Mouse (Mus musculus) brain, embryonic 14.5 days (tissue): ENCODE data around the gene Cln6.

Source experiments
- CTCF ChIP-seq: fragments of 200-500 bp; IDR thresholded peaks from 2 replicates; pipeline ENCODE4 v1.5.1; 2012; ENCODE audit warnings: inconsistent platforms, mild to moderate bottlenecking, moderate library complexity, borderline replicate concordance; ENCODE audit not compliant: insufficient read depth, insufficient read length; ENCODE audit errors: extremely low read depth
- POLR2A ChIP-seq: fragments of 200-500 bp; IDR thresholded peaks from 2 replicates; pipeline ENCODE4 v1.6.1; 2012; ENCODE audit warnings: mild to moderate bottlenecking, inconsistent platforms, borderline replicate concordance; ENCODE audit not compliant: poor library complexity, insufficient read depth, insufficient read length, severe bottlenecking; ENCODE audit errors: extremely low read depth

- TF ChIP-seq POLR2A (no peak), CTCF (no peak)
Observed at GRCm38 (mm10) chr9:62854483-62854882, 15.9 kb downstream of the Cln6 start.
